Mouse (Mus musculus) heart, adult 2 months (tissue): ENCODE results near the gene Med16. TPM values are rescaled to one million over a fixed set of nuclear protein-coding genes. Genes with fewer than 3 reads are reported as not detected.
"Not testable (repeated sequence)": the region's sequence is repeated elsewhere in the genome, so short reads cannot be mapped to it uniquely, and the experiment has no call there.

Experiments used
- DNase-seq, 2 experiments: peaks; one replicate each; pipeline ENCODE4 v3.0.0; 2021
- H3K27ac ChIP-seq: fragments of 200-600 bp; 2 replicates; pipeline ENCODE4 v1.8.1; 2022
- H3K27me3 ChIP-seq: fragments of 200-500 bp; 2 replicates; pipeline ENCODE4 v1.6.1; 2012; ENCODE audit warnings: mild to moderate bottlenecking, low read length, inconsistent platforms, mixed read lengths; ENCODE audit not compliant: control insufficient read depth, insufficient read depth
- H3K36me3 ChIP-seq: fragments of 200-500 bp; 2 replicates; pipeline ENCODE4 v1.6.1; 2012; ENCODE audit warnings: low read length, inconsistent platforms; ENCODE audit not compliant: control insufficient read depth, insufficient read depth
- H3K4me1 ChIP-seq: fragments of 200-500 bp; 2 replicates; pipeline ENCODE4 v1.6.1; 2011; ENCODE audit warnings: low read length; ENCODE audit not compliant: control insufficient read depth, insufficient read depth
- H3K4me3 ChIP-seq: fragments of 200-600 bp; 2 replicates; pipeline ENCODE4 v1.8.1; 2022
- H3K79me2 ChIP-seq: fragments of 200-500 bp; replicated peaks from 2 replicates; pipeline ENCODE4 v1.6.1; 2012; ENCODE audit warnings: mild to moderate bottlenecking, inconsistent platforms, low read length, moderate library complexity, mixed read lengths; ENCODE audit not compliant: control insufficient read depth, insufficient read depth
- H3K9ac ChIP-seq: fragments of 200-500 bp; 2 replicates; pipeline ENCODE4 v1.6.1; 2012; ENCODE audit warnings: low read depth, mild to moderate bottlenecking, control low read depth, inconsistent platforms, low read length, mixed read lengths
- CTCF ChIP-seq: fragments of 200-600 bp; IDR thresholded peaks from 2 replicates; pipeline ENCODE4 v1.8.1; 2022; ENCODE audit warnings: antibody characterized with exemption, mild to moderate bottlenecking, moderate library complexity
- EP300 ChIP-seq: fragments of 200-500 bp; IDR thresholded peaks from 2 replicates; pipeline ENCODE4 v1.6.1; 2011; ENCODE audit warnings: low read depth, low read length, control low read depth; ENCODE audit not compliant: insufficient read depth
- POLR2A ChIP-seq: fragments of 200-500 bp; IDR thresholded peaks from 2 replicates; pipeline ENCODE4 v1.6.1; 2011; ENCODE audit warnings: mild to moderate bottlenecking, low read depth, low read length, control low read depth; ENCODE audit not compliant: insufficient read depth
- WGBS: fragments of 180-500 bp; shearing (Covaris S2); methylation state at CpG from one replicate; pipeline ENCODE4 v1.1.7; 2018; 5-methylcytosine and 5-hydroxymethylcytosine counted together
- intact Hi-C: fragments of 180-260 bp; cut with DNase I; formaldehyde crosslinking; loops from one replicate; pipeline ENCODE4 v1.15.1; 2025
- polyA plus RNA-seq: library from polyadenylated mRNA; depleted of rRNA; stranded (reverse); fragments of >200 nt; gene quantifications from 2 replicates; pipeline ENCODE4 v1.2.3, GENCODE M21; 2012
- total RNA-seq, 2 experiments: library from RNA; stranded (reverse); gene quantifications; 2 replicates each; pipeline ENCODE4 v1.2.3; 2021

Gene Med16
- total and polyA plus RNA-seq, 3 experiments, result 40.8 to 62.4 (median 54.1) TPM

DNA sequence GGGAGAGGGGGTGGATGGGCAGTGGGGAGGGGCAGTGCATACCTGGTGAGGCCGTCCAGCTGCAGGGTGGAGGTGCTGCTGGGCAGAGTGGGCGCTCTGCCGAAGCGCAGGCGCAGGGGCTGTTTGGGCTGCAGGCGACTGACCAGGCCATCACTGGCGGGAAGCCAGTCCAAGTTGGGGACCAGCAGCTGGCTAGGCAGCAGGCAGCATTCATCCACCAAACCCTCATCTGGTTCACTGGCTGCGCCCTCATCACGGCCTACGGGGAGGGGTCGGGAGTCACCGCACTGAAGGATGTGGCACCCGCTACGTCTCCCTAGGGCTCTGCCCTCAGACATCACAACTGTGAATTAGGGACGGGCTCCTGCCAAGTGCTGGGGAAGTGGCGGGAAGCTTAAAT lies 12.4 kb downstream of the Med16 start:
- peak in 1 of 2 experiments; percentile 15 for DNase-seq
- Histone ChIP-seq H3K79me2 (no peaks in the 10 kb centered on the region), H3K4me1 (no peaks in the 10 kb centered on the region), H3K36me3 (no peaks in the 10 kb centered on the region), H3K27me3 (no peaks in the 10 kb centered on the region), H3K9ac (no peak overlapping the region), H3K27ac (no peak overlapping the region), H3K4me3 (no peak overlapping the region)
- WGBS, result 89% methylated on average over 16 of the region's 16 CpGs
- TF ChIP-seq CTCF, result no peak
- TF ChIP-seq POLR2A, result no peak
- no peak for TF ChIP-seq EP300
- intact Hi-C loops, result no loop called here

DNA sequence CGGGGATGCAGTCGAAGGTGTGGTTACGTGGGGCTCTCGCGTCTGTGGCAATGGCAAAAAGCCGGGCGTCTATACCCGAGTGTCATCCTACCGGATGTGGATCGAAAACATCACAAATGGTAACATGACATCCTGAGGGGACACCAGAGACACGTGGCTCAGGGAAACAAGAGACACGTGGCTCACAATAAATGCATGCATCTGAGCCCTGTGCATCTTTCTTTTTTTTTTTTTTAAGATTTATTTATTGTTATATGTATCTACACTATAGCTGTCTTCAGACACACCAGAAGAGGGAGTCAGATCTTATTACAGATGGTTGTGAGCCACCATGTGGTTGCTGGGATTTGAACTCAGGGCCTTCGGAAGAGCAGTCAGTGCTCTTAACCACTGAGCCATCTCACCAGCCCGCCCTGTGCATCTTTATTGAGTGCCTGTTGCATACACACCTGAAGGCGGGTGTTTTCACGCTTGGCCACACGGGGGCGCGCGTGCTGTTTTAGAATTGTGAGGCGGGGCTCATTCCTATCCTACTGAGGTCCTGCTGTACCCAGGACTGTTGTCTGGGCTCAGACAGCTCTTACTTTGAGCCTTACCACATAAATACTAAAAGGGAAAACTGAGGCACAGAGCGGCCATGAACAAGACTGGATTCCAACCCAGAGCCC lies 16.1 kb downstream of the Med16 start:
- H3K79me2 ChIP-seq, H3K4me1 ChIP-seq, H3K4me3 ChIP-seq, H3K9ac ChIP-seq, H3K27ac ChIP-seq, H3K36me3 ChIP-seq, H3K27me3 ChIP-seq: not testable (repeated sequence)
- intact Hi-C loops, result loop anchor here (1.0 to 2.0 kb wide), 2 partner anchors 33 to 66 kb away; no protein-coding TSS in a partner anchor
- 37% methylated on average over 22 of the region's 22 CpGs for WGBS
- TF ChIP-seq CTCF (peak; percentile 85), EP300 (0 out of 2 replicates have a peak, but pooled peaks have one; percentile 51)
- peak; percentile 70 to 85 for DNase-seq

DNA sequence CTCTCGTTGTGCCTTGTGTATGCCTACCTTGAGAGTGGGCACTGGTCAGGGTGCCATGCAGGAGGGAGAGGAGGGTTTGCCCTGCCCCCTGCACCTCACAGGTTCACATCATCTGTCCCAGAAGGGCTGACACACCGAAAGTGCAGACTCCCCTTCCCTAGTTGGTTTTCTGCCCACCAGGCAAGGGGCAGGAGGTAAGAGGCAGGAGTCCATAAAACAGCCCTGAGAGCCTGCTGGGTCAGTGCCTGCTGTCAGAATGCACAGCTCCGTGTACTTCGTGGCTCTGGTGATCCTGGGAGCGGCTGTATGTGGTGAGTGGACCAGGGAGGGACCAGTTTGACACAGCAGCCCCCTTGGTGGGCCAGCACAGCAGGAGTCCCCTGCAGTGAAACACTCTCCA lies 18.1 kb downstream of the Med16 start, which contains the start of gene Cfd:
Cfd (plus strand) TSS at position 184 of the 400 bp plus-strand sequence.
- DNase-seq, result no peak
- Histone ChIP-seq H3K4me3 (no peak within 1 kb of the TSS), H3K27ac (no peak within 1 kb of the TSS), H3K4me1 (no peaks in the 10 kb centered on the region), H3K27me3 (no peaks in the 10 kb centered on the region), H3K9ac (no peak within 1 kb of the TSS), H3K36me3 (no peaks in the 10 kb centered on the region), H3K79me2 (no peaks in the 10 kb centered on the region)
- 41% methylated on average over 5 of the region's 5 CpGs for WGBS
- TF ChIP-seq POLR2A (no peak), CTCF (no peak), EP300 (no peak)
- intact Hi-C loops, result no loop called here

DNA sequence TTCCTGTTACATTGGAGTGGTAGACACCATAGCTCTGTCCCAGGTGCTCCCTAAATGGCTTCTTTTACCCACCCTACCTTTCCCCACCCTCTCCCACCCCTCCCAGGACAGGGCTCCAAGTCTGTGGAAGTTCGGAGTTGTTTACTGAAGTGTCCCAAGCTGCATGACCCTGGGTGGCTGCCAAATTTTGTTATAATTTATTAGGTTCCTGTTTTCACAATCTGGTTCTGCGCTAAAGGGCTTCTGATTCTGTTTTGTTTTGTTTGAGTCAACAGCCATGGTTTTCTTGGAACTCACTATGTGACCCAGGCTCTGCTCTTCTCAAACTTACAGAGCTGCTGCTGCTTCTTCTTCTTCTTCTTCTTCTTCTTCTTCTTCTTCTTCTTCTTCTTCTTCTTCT lies 19.3 kb downstream of the Med16 start:
- no peak overlapping the region for H3K9ac ChIP-seq
- H3K27me3 ChIP-seq, result no peaks in the 10 kb centered on the region
- TF ChIP-seq POLR2A (no peak), EP300 (no peak), CTCF (no peak)
- no peaks in the 10 kb centered on the region for H3K36me3 ChIP-seq
- intact Hi-C loops, result no loop called here
- no peaks in the 10 kb centered on the region for H3K79me2 ChIP-seq
- no peak overlapping the region for H3K4me3 ChIP-seq
- H3K27ac ChIP-seq, result no peak overlapping the region
- DNase-seq, result no peak
- no peaks in the 10 kb centered on the region for H3K4me1 ChIP-seq
- WGBS, result 43% methylated on average over 2 of the region's 2 CpGs

DNA sequence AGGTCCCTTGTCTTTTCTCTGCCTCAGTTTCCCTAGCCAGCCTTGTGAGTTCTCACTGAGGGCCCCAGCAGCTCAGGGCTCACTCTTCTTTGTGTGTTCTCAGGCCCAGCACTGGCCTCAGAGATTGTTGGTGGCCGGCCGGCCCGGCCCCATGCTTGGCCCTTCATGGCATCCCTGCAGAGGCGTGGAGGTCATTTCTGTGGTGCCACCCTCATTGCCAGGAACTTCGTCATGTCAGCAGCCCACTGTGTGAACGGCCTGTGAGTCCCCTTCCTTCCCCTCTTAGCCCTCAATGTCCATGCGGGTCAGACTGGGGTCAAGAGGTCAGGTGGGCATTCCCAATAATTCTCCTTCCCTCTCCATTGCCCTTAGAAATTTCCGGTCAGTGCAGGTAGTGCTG lies 22.1 kb downstream of the Med16 start:
- intact Hi-C loops, result no loop called here
- no peak overlapping the region for H3K9ac ChIP-seq
- H3K27ac ChIP-seq, result no peak overlapping the region
- H3K4me1 ChIP-seq, result no peaks in the 10 kb centered on the region
- H3K4me3 ChIP-seq, result no peak overlapping the region
- no peaks in the 10 kb centered on the region for H3K27me3 ChIP-seq
- no peaks in the 10 kb centered on the region for H3K36me3 ChIP-seq
- H3K79me2 ChIP-seq, result no peaks in the 10 kb centered on the region
- no peak for TF ChIP-seq POLR2A
- no peak for TF ChIP-seq CTCF
- DNase-seq, result no peak
- 82% methylated on average over 8 of the region's 8 CpGs for WGBS

DNA sequence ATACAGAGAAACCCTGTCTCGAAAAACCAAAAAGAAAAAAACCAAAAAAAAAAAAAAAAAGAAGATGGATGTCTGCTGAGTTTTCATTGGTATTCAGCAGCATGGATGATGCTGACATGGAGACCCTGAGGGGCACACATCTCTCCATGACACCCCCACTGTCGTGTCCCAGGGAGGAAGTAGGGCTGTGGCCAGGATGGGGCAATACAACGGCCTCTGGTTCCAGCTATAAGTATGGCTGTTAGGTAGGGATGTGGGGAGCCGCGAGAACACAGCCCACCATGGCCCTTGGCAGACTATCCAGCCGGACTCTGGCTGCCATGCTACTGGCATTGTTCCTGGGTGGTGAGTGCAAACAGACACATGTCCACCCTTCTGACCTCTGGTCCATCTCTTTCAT lies 22.7 kb downstream of the Med16 start, which contains the start of gene Elane:
Elane (plus strand) TSS at position 194 of the 400 bp plus-strand sequence.
- Histone ChIP-seq H3K36me3 (no peaks in the 10 kb centered on the region), H3K4me3 (no peak within 1 kb of the TSS), H3K9ac (no peak within 1 kb of the TSS), H3K27ac (no peak within 1 kb of the TSS), H3K27me3 (no peaks in the 10 kb centered on the region), H3K4me1 (no peaks in the 10 kb centered on the region), H3K79me2 (no peaks in the 10 kb centered on the region)
- TF ChIP-seq EP300 (no peak), CTCF (no peak), POLR2A (no peak)
- no peak for DNase-seq
- intact Hi-C loops, result no loop called here
- WGBS, result 73% methylated on average over 6 of the region's 6 CpGs

DNA sequence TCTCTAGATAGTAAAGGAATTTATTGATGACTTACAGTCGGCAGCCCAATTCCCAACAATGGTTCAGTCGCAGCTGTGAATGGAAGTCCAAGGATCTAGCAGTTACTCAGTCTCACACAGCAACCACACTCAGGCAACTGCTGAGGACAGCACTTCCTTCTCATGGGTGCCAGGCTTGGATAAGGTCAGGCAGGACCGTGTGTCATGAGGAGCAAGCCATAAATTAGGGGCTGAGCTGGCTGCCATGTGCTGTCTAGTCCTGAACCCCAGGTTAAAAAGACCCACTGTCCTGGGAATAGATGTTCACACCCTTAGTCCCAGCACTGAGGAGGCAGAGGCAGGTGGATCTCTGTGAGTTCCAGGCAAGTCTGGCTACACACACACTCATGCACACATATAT lies 23.8 kb downstream of the Med16 start:
- not testable (repeated sequence) for H3K79me2 ChIP-seq, H3K4me1 ChIP-seq, H3K27me3 ChIP-seq, H3K27ac ChIP-seq, H3K4me3 ChIP-seq, H3K36me3 ChIP-seq, H3K9ac ChIP-seq, DNase-seq
- WGBS, result 52% methylated on average over 3 of the region's 3 CpGs
- intact Hi-C loops, result loop anchor here (5.0 kb wide), 1 partner anchor 53 kb away; no protein-coding TSS in a partner anchor
